Mouse (Mus musculus) neural tube, embryonic 12.5 days (tissue): ENCODE results near the gene Col19a1. TPM values are rescaled to one million over a fixed set of nuclear protein-coding genes. Genes with fewer than 3 reads are reported as not detected.

Experiments used
- ATAC-seq: fragments of 200-750 bp; cut with Nextera tagmentation; 2 replicates; pipeline ENCODE4 v1.8.0; 2017; ENCODE audit warnings: low read depth, mild to moderate bottlenecking, moderate TSS enrichment, moderate library complexity; ENCODE audit not compliant: low FRiP score
- H3K27ac ChIP-seq: fragments of 300-500 bp; sonication (generic); 2 replicates; pipeline ENCODE4 v1.5.1; 2016
- H3K27me3 ChIP-seq: fragments of 300-500 bp; sonication (generic); replicated peaks from 2 replicates; pipeline ENCODE4 v1.6.1; 2016; ENCODE audit warnings: mild to moderate bottlenecking
- H3K36me3 ChIP-seq: fragments of 300-500 bp; sonication (generic); 2 replicates; pipeline ENCODE4 v1.6.1; 2016; ENCODE audit warnings: mild to moderate bottlenecking
- H3K4me1 ChIP-seq: fragments of 300-500 bp; sonication (generic); 2 replicates; pipeline ENCODE4 v1.6.1; 2016
- H3K4me2 ChIP-seq: fragments of 300-500 bp; sonication (generic); replicated peaks from 2 replicates; pipeline ENCODE4 v1.6.1; 2016; ENCODE audit warnings: mild to moderate bottlenecking
- H3K4me3 ChIP-seq: fragments of 300-500 bp; sonication (generic); 2 replicates; pipeline ENCODE4 v1.5.1; 2016
- H3K9ac ChIP-seq: fragments of 300-500 bp; sonication (generic); 2 replicates; pipeline ENCODE4 v1.6.1; 2016; ENCODE audit warnings: mild to moderate bottlenecking
- H3K9me3 ChIP-seq: fragments of 300-500 bp; sonication (generic); 2 replicates; pipeline ENCODE4 v1.6.1; 2016; ENCODE audit warnings: mild to moderate bottlenecking
- WGBS: fragments of 180-500 bp; shearing (Covaris S2); methylation state at CpG from one replicate; pipeline ENCODE4 v1.1.7; 2016; 5-methylcytosine and 5-hydroxymethylcytosine counted together
- polyA plus RNA-seq: library from polyadenylated mRNA; unstranded; fragments of >200 nt; fragmentation: Nextera tagmentation; extraction: Ambion mirVana; gene quantifications from 2 replicates; pipeline ENCODE4 v1.2.1, GENCODE M21; 2016

Gene Col19a1
- polyA plus RNA-seq, 1 experiment from 2014 or later: 2.7 TPM

- no peaks in the 10 kb centered on the region for H3K4me1 ChIP-seq
- H3K9me3 ChIP-seq: no peaks in the 10 kb centered on the region
- no peaks in the 10 kb centered on the region for H3K27me3 ChIP-seq
- H3K4me3 ChIP-seq: no peak overlapping the region
- no peak overlapping the region for H3K4me2 ChIP-seq
- H3K36me3 ChIP-seq: no peaks in the 10 kb centered on the region
- H3K27ac ChIP-seq: no peak overlapping the region
- 46% methylated on average over 10 of the region's 10 CpGs for WGBS
- H3K9ac ChIP-seq: no peak overlapping the region
- no peak for ATAC-seq
Measured at GRCm38 (mm10) chr1:24452572-24453269, 134.6 kb downstream of the Col19a1 start.

- Histone ChIP-seq H3K27ac (no peak overlapping the region), H3K9me3 (no peaks in the 10 kb centered on the region), H3K36me3 (no peaks in the 10 kb centered on the region), H3K4me1 (no peaks in the 10 kb centered on the region), H3K27me3 (no peaks in the 10 kb centered on the region), H3K9ac (no peak overlapping the region), H3K4me3 (no peak overlapping the region), H3K4me2 (no peak overlapping the region)
- 78% methylated on average over 7 of the region's 7 CpGs for WGBS
- no peak for ATAC-seq
Measured at GRCm38 (mm10) chr1:24452159-24452558, 135.1 kb downstream of the Col19a1 start.

- Histone ChIP-seq H3K9me3 (no peaks in the 10 kb centered on the region), H3K4me2 (no peak overlapping the region), H3K36me3 (no peaks in the 10 kb centered on the region), H3K27me3 (no peaks in the 10 kb centered on the region), H3K4me1 (no peaks in the 10 kb centered on the region), H3K4me3 (no peak overlapping the region), H3K27ac (no peak overlapping the region), H3K9ac (no peak overlapping the region)
- no peak for ATAC-seq
Measured at GRCm38 (mm10) chr1:24437425-24437824, 149.8 kb downstream of the Col19a1 start.

GRCm38 (mm10) chr1:24428306-24428705, 159.0 kb downstream of the Col19a1 start:
- Histone ChIP-seq H3K36me3 (no peaks in the 10 kb centered on the region), H3K9ac (no peak overlapping the region), H3K4me3 (no peak overlapping the region), H3K9me3 (no peaks in the 10 kb centered on the region), H3K27ac (no peak overlapping the region), H3K27me3 (no peaks in the 10 kb centered on the region), H3K4me1 (no peaks in the 10 kb centered on the region), H3K4me2 (no peak overlapping the region)
- WGBS: 79% methylated on average over 5 of the region's 5 CpGs
- ATAC-seq: no peak

GRCm38 (mm10) chr1:24378125-24378821, 209.0 kb downstream of the Col19a1 start:
- no peaks in the 10 kb centered on the region for H3K9me3 ChIP-seq
- H3K4me3 ChIP-seq: no peak overlapping the region
- no peak overlapping the region for H3K9ac ChIP-seq
- H3K27me3 ChIP-seq: no peaks in the 10 kb centered on the region
- no peak overlapping the region for H3K4me2 ChIP-seq
- ATAC-seq: peak; percentile 72
- H3K27ac ChIP-seq: no peak overlapping the region
- no peaks in the 10 kb centered on the region for H3K4me1 ChIP-seq
- no peaks in the 10 kb centered on the region for H3K36me3 ChIP-seq
- 45% methylated on average over 8 of the region's 8 CpGs for WGBS

- H3K9ac ChIP-seq: no peak overlapping the region
- H3K36me3 ChIP-seq: no peaks in the 10 kb centered on the region
- ATAC-seq: no peak
- no peaks in the 10 kb centered on the region for H3K4me1 ChIP-seq
- no peak overlapping the region for H3K27ac ChIP-seq
- no peaks in the 10 kb centered on the region for H3K27me3 ChIP-seq
- no peaks in the 10 kb centered on the region for H3K9me3 ChIP-seq
- no peak overlapping the region for H3K4me3 ChIP-seq
- H3K4me2 ChIP-seq: no peak overlapping the region
- 35% methylated on average over 2 of the region's 2 CpGs for WGBS
Measured at GRCm38 (mm10) chr1:24374902-24375301, 212.4 kb downstream of the Col19a1 start.

GRCm38 (mm10) chr1:24373671-24374070, 213.6 kb downstream of the Col19a1 start:
- no peaks in the 10 kb centered on the region for H3K27me3 ChIP-seq
- ATAC-seq: no peak
- H3K27ac ChIP-seq: no peak overlapping the region
- no peak overlapping the region for H3K9ac ChIP-seq
- no peak overlapping the region for H3K4me2 ChIP-seq
- H3K9me3 ChIP-seq: no peaks in the 10 kb centered on the region
- H3K36me3 ChIP-seq: no peaks in the 10 kb centered on the region
- H3K4me1 ChIP-seq: no peaks in the 10 kb centered on the region
- H3K4me3 ChIP-seq: no peak overlapping the region
- WGBS: 85% methylated on average over 3 of the region's 3 CpGs

- no peaks in the 10 kb centered on the region for H3K27me3 ChIP-seq
- H3K36me3 ChIP-seq: no peaks in the 10 kb centered on the region
- no peak overlapping the region for H3K4me2 ChIP-seq
- H3K4me1 ChIP-seq: no peaks in the 10 kb centered on the region
- H3K9me3 ChIP-seq: no peaks in the 10 kb centered on the region
- WGBS: 83% methylated on average over 4 of the region's 4 CpGs
- H3K27ac ChIP-seq: no peak overlapping the region
- no peak overlapping the region for H3K9ac ChIP-seq
- no peak overlapping the region for H3K4me3 ChIP-seq
- ATAC-seq: no peak
Measured at GRCm38 (mm10) chr1:24372471-24373258, 214.6 kb downstream of the Col19a1 start.

- Histone ChIP-seq H3K9me3 (no peaks in the 10 kb centered on the region), H3K4me1 (no peaks in the 10 kb centered on the region), H3K4me3 (no peak overlapping the region), H3K4me2 (no peak overlapping the region), H3K36me3 (no peaks in the 10 kb centered on the region), H3K27me3 (no peaks in the 10 kb centered on the region), H3K9ac (no peak overlapping the region), H3K27ac (no peak overlapping the region)
- no peak for ATAC-seq
- WGBS: 55% methylated on average over 19 of the region's 19 CpGs
Measured at GRCm38 (mm10) chr1:24367570-24368517, 219.4 kb downstream of the Col19a1 start.

- no peak overlapping the region for H3K4me2 ChIP-seq
- ATAC-seq: no peak
- H3K4me3 ChIP-seq: no peak overlapping the region
- 63% methylated on average over 7 of the region's 7 CpGs for WGBS
- H3K27ac ChIP-seq: no peak overlapping the region
- H3K9ac ChIP-seq: no peak overlapping the region
- H3K27me3 ChIP-seq: no peaks in the 10 kb centered on the region
- no peaks in the 10 kb centered on the region for H3K9me3 ChIP-seq
- H3K36me3 ChIP-seq: no peaks in the 10 kb centered on the region
- H3K4me1 ChIP-seq: no peaks in the 10 kb centered on the region
Measured at GRCm38 (mm10) chr1:24364775-24365174, 222.5 kb downstream of the Col19a1 start.

- no peak overlapping the region for H3K9ac ChIP-seq
- H3K4me3 ChIP-seq: no peak overlapping the region
- no peaks in the 10 kb centered on the region for H3K36me3 ChIP-seq
- no peak for ATAC-seq
- no peaks in the 10 kb centered on the region for H3K27me3 ChIP-seq
- no peak overlapping the region for H3K27ac ChIP-seq
- H3K4me2 ChIP-seq: no peak overlapping the region
- WGBS: 89% methylated on average over 13 of the region's 13 CpGs
- no peaks in the 10 kb centered on the region for H3K9me3 ChIP-seq
- H3K4me1 ChIP-seq: no peaks in the 10 kb centered on the region
Measured at GRCm38 (mm10) chr1:24361990-24362635, 225.2 kb downstream of the Col19a1 start.
